Mouse (Mus musculus) intestine, embryonic 16.5 days (tissue): Measurements from ENCODE around the gene Rflna. TPM values are rescaled to one million over a fixed set of nuclear protein-coding genes. Genes with fewer than 3 reads are reported as not detected.

ENCODE experiments used
- ATAC-seq: fragments of 200-750 bp; cut with Nextera tagmentation; 2 replicates; pipeline ENCODE4 v1.8.0; 2017; ENCODE audit warnings: moderate TSS enrichment, moderate library complexity
- H3K27ac ChIP-seq: fragments of 300-500 bp; sonication (generic); 2 replicates; pipeline ENCODE4 v1.5.1; 2014; ENCODE audit warnings: mild to moderate bottlenecking, low read length
- H3K27me3 ChIP-seq: fragments of 300-500 bp; sonication (generic); replicated peaks from 2 replicates; pipeline ENCODE4 v1.6.1; 2014; ENCODE audit warnings: low read length, control low read depth, mixed read lengths; ENCODE audit not compliant: control insufficient read depth, insufficient read depth
- H3K36me3 ChIP-seq: fragments of 300-500 bp; sonication (generic); 2 replicates; pipeline ENCODE4 v1.6.1; 2014; ENCODE audit warnings: low read length, control low read depth; ENCODE audit not compliant: control insufficient read depth, insufficient read depth
- H3K4me1 ChIP-seq: fragments of 300-500 bp; sonication (generic); 2 replicates; pipeline ENCODE4 v1.6.1; 2014; ENCODE audit warnings: low read length, control low read depth, mixed read lengths; ENCODE audit not compliant: control insufficient read depth, insufficient read depth
- H3K4me2 ChIP-seq: fragments of 300-500 bp; sonication (generic); 2 replicates; pipeline ENCODE4 v1.6.1; 2014; ENCODE audit warnings: low read depth, low read length, control low read depth
- H3K4me3 ChIP-seq: fragments of 300-500 bp; sonication (generic); 2 replicates; pipeline ENCODE4 v1.5.1; 2014; ENCODE audit warnings: mild to moderate bottlenecking, low read length
- H3K9ac ChIP-seq: fragments of 300-500 bp; sonication (generic); 2 replicates; pipeline ENCODE4 v1.6.1; 2014; ENCODE audit warnings: low read depth, low read length
- H3K9me3 ChIP-seq: fragments of 300-500 bp; sonication (generic); 2 replicates; pipeline ENCODE4 v1.6.1; 2016; ENCODE audit warnings: low read length, control low read depth; ENCODE audit not compliant: control insufficient read depth
- WGBS: fragments of 180-500 bp; shearing (Covaris S2); extraction: QIAGEN DNeasy Blood & Tissue Kit; methylation state at CpG from one replicate; pipeline ENCODE4 v1.1.7; 2014; 5-methylcytosine and 5-hydroxymethylcytosine counted together
- polyA plus RNA-seq: library from polyadenylated mRNA; unstranded; fragments of >200 nt; fragmentation: Nextera tagmentation; extraction: Ambion mirVana; gene quantifications from 2 replicates; pipeline ENCODE4 v1.2.1, GENCODE M21; 2015

Gene Rflna
- polyA plus RNA-seq, 1 experiment from 2014 or later: 1.7 TPM

DNA sequence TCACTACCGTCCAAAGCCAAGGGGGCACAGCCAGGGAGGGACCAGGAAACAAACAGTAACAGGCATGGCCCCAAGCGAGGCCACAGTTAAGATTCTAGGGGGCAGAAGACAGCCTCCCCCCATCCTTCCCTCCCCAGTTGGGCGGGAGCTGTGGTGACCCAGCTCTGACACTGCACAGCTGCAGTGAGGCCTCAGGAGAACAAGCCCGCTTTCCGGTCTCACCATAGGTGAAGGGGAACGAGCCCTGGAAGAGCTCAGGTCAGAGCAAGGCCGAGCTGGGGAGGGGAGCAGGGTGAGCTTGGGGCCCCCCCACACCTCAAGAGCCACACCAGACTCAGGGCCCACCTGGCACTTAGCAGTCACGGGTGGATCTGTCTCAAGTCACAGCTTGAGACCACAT is 52.9 kb downstream of the Rflna start:
- Histone ChIP-seq H3K4me2 (no peak overlapping the region), H3K9ac (no peak overlapping the region)

DNA sequence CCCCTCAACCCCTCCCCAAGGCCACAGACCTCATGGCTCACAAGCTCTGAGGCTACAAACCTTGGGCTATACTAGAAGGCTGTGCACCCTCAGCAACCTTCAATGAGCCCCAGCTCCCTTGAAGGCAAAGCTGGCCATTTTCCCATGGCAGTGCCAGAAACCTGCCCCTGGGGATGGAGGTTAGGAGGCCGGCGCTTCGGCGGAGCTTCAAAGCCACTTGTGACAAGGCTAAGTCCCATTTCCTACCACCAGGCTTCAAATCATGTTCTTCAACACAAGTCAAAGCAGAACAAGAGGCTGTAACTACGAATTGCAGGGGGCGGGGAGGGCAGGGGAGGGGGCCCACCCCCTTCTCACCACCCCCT is 53.3 kb downstream of the Rflna start:
- Histone ChIP-seq H3K9ac (no peak overlapping the region), H3K4me2 (no peak overlapping the region), H3K9me3 (no peaks in the 10 kb centered on the region), H3K27me3 (no peaks in the 10 kb centered on the region), H3K36me3 (no peaks in the 10 kb centered on the region), H3K4me3 (no peak overlapping the region), H3K27ac (0 out of 2 replicates have a peak overlapping the region, but pooled peaks have one; percentile 76), H3K4me1 (peaks cover 46% of the 10 kb centered on the region)
- 0 out of 2 replicates have a peak, but pooled peaks have one; percentile 14 for ATAC-seq
- 37% methylated on average over 6 of the region's 6 CpGs for WGBS

More for the DNA sequence above, 52.9 kb downstream of the Rflna start:
- no peak overlapping the region for H3K4me3 ChIP-seq
- H3K27ac ChIP-seq: no peak overlapping the region
- 52% methylated on average over 8 of the region's 8 CpGs for WGBS
- H3K4me1 ChIP-seq: peaks cover 46% of the 10 kb centered on the region
- H3K36me3 ChIP-seq: no peaks in the 10 kb centered on the region
- H3K9me3 ChIP-seq: no peaks in the 10 kb centered on the region
- ATAC-seq: 0 out of 2 replicates have a peak, but pooled peaks have one; percentile 14
- H3K27me3 ChIP-seq: no peaks in the 10 kb centered on the region

DNA sequence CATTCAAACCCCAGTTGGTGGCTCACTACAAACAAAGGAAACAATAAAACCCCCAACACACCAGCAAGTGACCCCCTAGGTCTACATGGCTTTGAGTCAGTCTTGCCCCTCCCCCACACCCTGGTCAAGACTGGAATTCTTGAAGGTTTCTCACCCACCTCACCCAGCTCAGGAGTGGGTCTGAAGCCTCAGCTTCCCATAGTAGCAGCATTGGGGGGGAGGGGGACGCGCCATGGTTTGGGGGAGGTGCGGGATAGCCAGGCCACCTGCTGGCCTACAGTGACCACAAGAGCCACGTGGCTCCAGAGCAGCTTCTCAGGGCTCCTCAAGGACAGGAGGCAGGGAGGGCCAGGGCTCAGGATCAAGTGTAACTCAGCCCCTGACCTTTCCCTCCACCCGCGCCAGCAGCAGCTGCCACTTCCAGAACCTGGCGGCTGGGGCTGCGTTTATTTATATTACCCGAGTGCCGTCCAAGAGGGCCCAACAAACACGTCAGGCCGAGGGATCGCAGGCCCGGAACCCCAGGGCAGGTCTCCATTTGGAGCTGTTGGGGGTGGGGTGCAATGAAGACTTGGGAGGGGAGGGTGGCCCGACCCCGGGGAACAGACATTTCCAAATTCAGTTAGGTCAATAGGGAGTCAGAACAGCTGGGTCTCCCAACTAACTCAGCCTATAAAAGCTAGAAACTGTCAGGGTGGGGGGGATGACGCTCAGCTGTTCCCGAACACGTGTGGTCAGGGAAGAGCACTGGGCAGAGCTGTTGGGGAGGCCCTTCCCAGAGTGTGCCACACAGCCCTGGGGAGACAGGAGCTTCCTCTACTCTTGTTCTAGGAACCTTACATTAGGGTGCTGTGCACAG is 53.9 kb downstream of the Rflna start:
- H3K36me3 ChIP-seq: no peaks in the 10 kb centered on the region
- peak overlapping the region; percentile 32 for H3K4me3 ChIP-seq
- 16% methylated on average over 19 of the region's 19 CpGs for WGBS
- peak; percentile 27 for ATAC-seq
- H3K9ac ChIP-seq: 0 out of 2 replicates have a peak overlapping the region, but pooled peaks have one; percentile 48
- H3K4me2 ChIP-seq: peak overlapping the region; percentile 49
- H3K27me3 ChIP-seq: no peaks in the 10 kb centered on the region
- peaks cover 46% of the 10 kb centered on the region for H3K4me1 ChIP-seq
- H3K27ac ChIP-seq: peak overlapping the region; percentile 76
- no peaks in the 10 kb centered on the region for H3K9me3 ChIP-seq

DNA sequence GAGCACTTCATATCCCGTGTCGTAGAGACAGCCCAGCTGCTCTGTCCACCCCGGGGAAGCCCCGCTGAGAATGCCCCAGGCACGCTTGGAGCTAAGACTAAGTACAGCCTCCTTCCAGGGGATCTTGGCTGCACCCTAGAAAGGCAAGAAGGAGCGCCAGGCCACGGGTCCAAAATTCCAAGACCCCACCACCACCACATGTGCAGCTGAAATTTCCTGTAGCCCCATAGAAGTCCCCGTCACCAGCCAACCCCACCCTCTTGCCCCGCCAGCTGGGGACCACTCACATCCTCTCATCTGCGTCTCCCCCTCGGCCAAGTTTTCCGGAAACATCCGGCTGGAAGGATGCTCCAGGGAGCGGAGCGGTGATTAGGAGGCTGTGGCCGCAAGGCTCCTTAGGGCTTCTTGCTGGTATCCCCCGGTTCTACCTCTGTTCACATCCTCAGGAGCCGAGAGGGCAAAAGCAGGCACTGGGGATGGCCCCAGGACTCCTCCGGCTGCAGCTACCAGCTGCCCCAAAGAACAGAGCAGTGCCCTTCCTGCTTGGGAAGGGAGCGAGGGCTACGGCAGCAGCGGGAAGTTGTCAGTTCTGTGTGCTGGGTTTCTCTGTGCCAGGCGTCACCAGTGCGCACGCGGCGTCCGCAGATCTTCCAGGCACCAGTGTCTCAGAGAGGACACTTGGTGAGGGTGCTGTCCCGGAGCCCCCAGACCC is 54.7 kb downstream of the Rflna start:
- no peaks in the 10 kb centered on the region for H3K9me3 ChIP-seq
- H3K4me3 ChIP-seq: peak overlapping the region; percentile 32
- H3K9ac ChIP-seq: peak overlapping the region; percentile 48
- H3K27me3 ChIP-seq: no peaks in the 10 kb centered on the region
- H3K27ac ChIP-seq: peak overlapping the region; percentile 76
- no peaks in the 10 kb centered on the region for H3K36me3 ChIP-seq
- WGBS: 27% methylated on average over 29 of the region's 29 CpGs
- peaks cover 46% of the 10 kb centered on the region for H3K4me1 ChIP-seq
- H3K4me2 ChIP-seq: peak overlapping the region; percentile 49
- ATAC-seq: peak; percentile 24; the same call in 1 of the 2 replicates

DNA sequence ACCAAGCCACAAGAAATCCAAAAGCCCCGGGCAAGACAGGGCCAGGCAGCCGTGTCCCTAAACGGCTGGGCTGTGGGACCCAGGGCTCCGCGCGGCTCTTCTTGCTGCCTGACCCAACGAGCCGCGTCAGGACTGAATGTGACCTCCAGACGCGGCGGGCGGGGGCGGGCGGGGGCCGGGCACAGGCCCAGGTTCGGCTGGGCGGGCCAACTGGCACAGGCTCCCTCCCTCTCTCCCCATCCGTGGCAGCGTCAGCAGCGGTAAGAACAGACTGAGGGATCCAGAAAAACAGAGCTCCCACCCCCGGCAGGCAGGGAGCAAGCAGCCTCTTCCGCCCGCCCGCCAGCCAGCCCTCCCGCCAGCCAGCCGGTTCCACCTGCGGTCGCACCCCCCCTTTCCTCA is 55.2 kb downstream of the Rflna start:
- Histone ChIP-seq H3K4me1 (peaks cover 46% of the 10 kb centered on the region), H3K36me3 (no peaks in the 10 kb centered on the region), H3K9me3 (no peaks in the 10 kb centered on the region), H3K4me3 (peak overlapping the region; percentile 32), H3K27ac (peak overlapping the region; percentile 76), H3K9ac (peak overlapping the region; percentile 48), H3K27me3 (no peaks in the 10 kb centered on the region), H3K4me2 (peak overlapping the region; percentile 49)
- 12% methylated on average over 29 of the region's 29 CpGs for WGBS
- ATAC-seq: peak; percentile 62

Other genes starting within 250 kb of the Rflna start
- 4.1 and 4.3 TPM in 2 replicates for gene Ccdc92, start 140.8 kb upstream of the Rflna start, polyA plus RNA-seq
- 48.1 and 54.0 TPM in 2 replicates for gene Zfp664, start 140.5 kb upstream of the Rflna start, polyA plus RNA-seq
- gene Ncor2, start 176.0 kb downstream of the Rflna start, polyA plus RNA-seq: 13.1 and 14.4 TPM in 2 replicates